Mouse (Mus musculus) spleen, adult 2 months (tissue): ENCODE measurements around the gene Trim56. TPM values are rescaled to one million over a fixed set of nuclear protein-coding genes. Genes with fewer than 3 reads are reported as not detected.

Experiments
- DNase-seq, 2 experiments: peaks; one replicate each; pipeline versions ENCODE4 v3.0.0 to v3.0.0-alpha.2; 2012 to 2021; ENCODE audit warnings: low spot score in 2 of 2, low read depth in 1 of 2
- H3K27ac ChIP-seq: fragments of 200-500 bp; 2 replicates; pipeline ENCODE4 v1.5.1; 2012; ENCODE audit warnings: low read length, inconsistent platforms; ENCODE audit not compliant: insufficient read depth
- H3K27me3 ChIP-seq: fragments of 200-500 bp; 2 replicates; pipeline ENCODE4 v1.6.1; 2012; ENCODE audit warnings: mild to moderate bottlenecking, moderate library complexity, low read length, inconsistent platforms; ENCODE audit not compliant: control insufficient read depth, insufficient read depth
- H3K36me3 ChIP-seq: fragments of 200-500 bp; 2 replicates; pipeline ENCODE4 v1.6.1; 2012; ENCODE audit warnings: mild to moderate bottlenecking, low read length, inconsistent platforms; ENCODE audit not compliant: control insufficient read depth, insufficient read depth
- H3K4me1 ChIP-seq: fragments of 200-500 bp; 2 replicates; pipeline ENCODE4 v1.6.1; 2011; ENCODE audit warnings: inconsistent platforms; ENCODE audit not compliant: control insufficient read depth, insufficient read depth, insufficient read length
- H3K4me3 ChIP-seq: fragments of 200-500 bp; 2 replicates; pipeline ENCODE4 v1.5.1; 2011; ENCODE audit warnings: mild to moderate bottlenecking, inconsistent platforms; ENCODE audit not compliant: insufficient read depth, insufficient read length; ENCODE audit errors: extremely low read depth
- CTCF ChIP-seq: fragments of 200-500 bp; IDR thresholded peaks from 2 replicates; pipeline ENCODE4 v1.5.1; 2011; ENCODE audit warnings: mild to moderate bottlenecking, inconsistent platforms; ENCODE audit not compliant: insufficient read depth, insufficient read length, insufficient replicate concordance; ENCODE audit errors: extremely low read depth
- POLR2A ChIP-seq: fragments of 200-500 bp; IDR thresholded peaks from 2 replicates; pipeline ENCODE4 v1.6.1; 2011; ENCODE audit warnings: low read depth, low read length, inconsistent platforms
- WGBS: fragments of 180-500 bp; shearing (Covaris S2); methylation state at CpG from one replicate; pipeline ENCODE4 v1.1.7; 2018; 5-methylcytosine and 5-hydroxymethylcytosine counted together
- polyA plus RNA-seq: library from polyadenylated mRNA; depleted of rRNA; stranded (reverse); fragments of >200 nt; gene quantifications from 2 replicates; pipeline ENCODE4 v1.2.3, GENCODE M21; 2012

Gene Trim56
- polyA plus RNA-seq, 1 experiment, result 26.6 TPM

DNA sequence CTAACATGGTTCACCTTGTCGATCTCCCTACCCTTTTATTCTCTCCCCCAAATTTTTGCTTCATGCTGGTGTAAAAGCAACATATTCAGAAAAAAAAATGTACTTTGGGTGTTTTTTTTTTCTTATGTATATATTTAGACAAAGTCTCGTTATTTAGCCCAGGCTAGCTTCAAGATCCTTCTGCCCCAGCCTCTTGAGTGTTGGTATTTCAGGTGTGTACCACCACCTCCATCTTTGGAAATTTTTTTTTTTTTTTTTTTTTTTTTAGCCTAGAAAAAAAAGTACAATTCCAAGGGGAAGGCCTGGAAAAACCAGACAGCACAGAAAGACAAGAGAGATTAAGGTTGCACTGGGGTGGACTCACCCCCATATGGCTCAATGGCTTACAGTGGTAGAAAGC is 978 bp upstream of the Trim56 start:
- peaks cover 23% of the 10 kb centered on the region for H3K36me3 ChIP-seq
- peak overlapping the region; percentile 90 for H3K27ac ChIP-seq
- H3K27me3 ChIP-seq, result no peaks in the 10 kb centered on the region
- H3K4me1 ChIP-seq, result peaks cover 8% of the 10 kb centered on the region; the same call in 1 of the 2 replicates
- no peak for DNase-seq
- no peak for TF ChIP-seq POLR2A
- no peak for TF ChIP-seq CTCF
- no peak overlapping the region for H3K4me3 ChIP-seq
- WGBS, result 67% methylated on average over 2 of the region's 2 CpGs

DNA sequence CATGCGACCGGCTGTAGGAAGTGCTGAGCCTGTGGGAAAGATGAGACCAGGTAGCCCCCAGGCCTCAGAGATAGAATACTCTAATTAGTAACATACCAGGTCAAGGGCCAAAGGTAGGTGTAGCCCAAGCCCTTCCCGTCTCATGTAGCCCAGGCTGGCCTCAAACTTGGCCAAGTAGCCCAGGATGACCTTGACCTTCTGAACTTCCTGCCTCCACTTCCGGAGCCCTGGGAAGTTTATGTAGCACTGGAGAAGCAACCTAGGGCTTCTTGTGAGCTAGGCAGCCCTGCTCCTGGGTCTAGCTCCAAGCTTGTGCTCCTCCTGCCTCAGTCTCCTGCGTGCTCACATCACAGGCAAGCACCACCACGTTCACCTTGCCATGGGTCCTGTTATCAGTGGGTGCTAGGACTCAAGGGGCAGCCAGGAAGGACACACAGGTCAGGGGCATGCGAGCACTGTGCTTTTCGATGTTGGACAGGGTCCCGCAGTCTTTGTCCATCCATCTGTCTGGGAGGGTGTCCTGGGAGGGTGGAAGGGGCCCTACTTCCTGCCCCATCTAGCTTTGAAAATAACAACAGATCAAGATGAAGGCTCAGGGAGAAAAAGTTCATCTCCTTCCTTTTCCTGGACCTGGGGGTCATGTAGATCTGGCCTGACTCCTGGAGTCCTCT is 983 bp downstream of the Trim56 start:
- TF ChIP-seq CTCF (no peak), POLR2A (no peak)
- H3K27me3 ChIP-seq, result no peaks in the 10 kb centered on the region
- peaks cover 23% of the 10 kb centered on the region for H3K36me3 ChIP-seq
- WGBS, result 61% methylated on average over 9 of the region's 9 CpGs
- DNase-seq, result no peak
- H3K4me1 ChIP-seq, result peaks cover 8% of the 10 kb centered on the region; the same call in 1 of the 2 replicates
- peak overlapping the region; percentile 84 for H3K4me3 ChIP-seq
- peak overlapping the region; percentile 10; the same call in 1 of the 2 replicates for H3K27ac ChIP-seq

DNA sequence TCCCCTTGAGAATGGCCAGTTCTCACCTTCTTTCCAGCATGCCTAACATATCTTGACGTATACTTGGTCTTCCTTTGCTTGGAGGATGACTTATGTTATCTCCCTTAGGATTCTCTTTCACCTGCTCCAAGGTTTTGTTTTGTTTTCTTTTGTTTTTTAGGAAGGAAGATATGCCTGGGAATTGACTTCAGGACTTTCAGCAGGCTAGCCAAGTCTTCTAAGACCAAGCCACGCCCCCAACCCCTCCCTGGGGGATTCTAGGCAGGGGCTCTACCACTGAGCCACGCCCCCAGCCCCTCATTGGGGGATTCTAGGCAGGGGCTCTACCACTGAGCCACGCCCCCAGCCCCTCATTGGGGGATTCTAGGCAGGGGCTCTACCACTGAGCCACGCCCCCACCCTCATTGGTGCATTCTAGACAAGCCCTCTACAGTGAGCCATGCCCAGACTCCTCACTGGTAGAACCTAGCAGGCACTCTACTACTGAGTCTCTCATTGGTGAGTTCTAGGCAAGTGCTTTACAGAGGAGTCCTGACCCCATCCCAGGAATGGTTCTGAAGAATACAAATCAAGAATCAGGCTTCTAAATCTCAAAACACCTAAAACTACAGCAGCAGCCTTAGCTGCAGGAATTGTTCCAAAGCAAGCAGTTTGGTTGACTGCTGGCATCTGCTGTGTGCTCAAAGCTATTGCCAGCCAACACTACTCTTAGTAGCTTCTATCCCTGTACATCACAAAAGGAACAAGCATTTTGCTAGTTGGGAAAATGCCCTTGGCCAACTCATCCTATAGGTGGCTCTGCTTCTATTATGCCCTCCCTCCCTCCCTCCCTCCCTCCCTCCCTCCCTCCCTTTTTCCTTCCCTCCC is 4.2 kb downstream of the Trim56 start:
- WGBS, result 92% methylated on average over 5 of the region's 5 CpGs
- TF ChIP-seq CTCF (no peak), POLR2A (no peak)

DNA sequence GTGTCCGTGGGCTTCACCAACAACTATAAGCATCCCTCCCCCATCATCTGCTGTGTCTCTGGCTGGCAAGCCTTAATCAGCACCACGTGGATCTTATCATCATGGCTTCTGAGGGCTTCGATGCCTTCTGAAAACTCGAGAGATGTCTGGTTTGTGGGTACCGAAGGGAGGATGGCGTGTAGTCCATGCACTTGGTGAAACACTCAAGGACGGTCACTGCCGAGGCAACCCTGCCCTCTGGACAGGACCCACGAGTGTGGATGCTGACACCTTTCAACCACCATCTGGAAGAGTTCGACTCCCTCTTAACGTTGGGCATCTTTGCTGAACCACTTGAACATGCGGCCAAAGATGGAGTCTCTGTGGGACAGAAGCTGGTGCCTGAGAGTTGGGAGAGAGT is 5.1 kb downstream of the Trim56 start:
- no peaks in the 10 kb centered on the region for H3K27me3 ChIP-seq
- H3K27ac ChIP-seq, result no peak overlapping the region
- peaks cover 5% of the 10 kb centered on the region; the same call in 1 of the 2 replicates for H3K4me1 ChIP-seq
- H3K4me3 ChIP-seq, result no peak overlapping the region
- H3K36me3 ChIP-seq, result peaks cover 23% of the 10 kb centered on the region
- DNase-seq, result no peak
- 95% methylated on average over 12 of the region's 12 CpGs for WGBS
- TF ChIP-seq POLR2A (no peak), CTCF (no peak)

More for the DNA sequence above, 4.2 kb downstream of the Trim56 start:
- Histone ChIP-seq H3K4me3 (no peak overlapping the region), H3K27ac (no peak overlapping the region), H3K27me3 (no peaks in the 10 kb centered on the region), H3K36me3 (peaks cover 23% of the 10 kb centered on the region), H3K4me1 (peaks cover 8% of the 10 kb centered on the region; the same call in 1 of the 2 replicates)
- no peak for DNase-seq

DNA sequence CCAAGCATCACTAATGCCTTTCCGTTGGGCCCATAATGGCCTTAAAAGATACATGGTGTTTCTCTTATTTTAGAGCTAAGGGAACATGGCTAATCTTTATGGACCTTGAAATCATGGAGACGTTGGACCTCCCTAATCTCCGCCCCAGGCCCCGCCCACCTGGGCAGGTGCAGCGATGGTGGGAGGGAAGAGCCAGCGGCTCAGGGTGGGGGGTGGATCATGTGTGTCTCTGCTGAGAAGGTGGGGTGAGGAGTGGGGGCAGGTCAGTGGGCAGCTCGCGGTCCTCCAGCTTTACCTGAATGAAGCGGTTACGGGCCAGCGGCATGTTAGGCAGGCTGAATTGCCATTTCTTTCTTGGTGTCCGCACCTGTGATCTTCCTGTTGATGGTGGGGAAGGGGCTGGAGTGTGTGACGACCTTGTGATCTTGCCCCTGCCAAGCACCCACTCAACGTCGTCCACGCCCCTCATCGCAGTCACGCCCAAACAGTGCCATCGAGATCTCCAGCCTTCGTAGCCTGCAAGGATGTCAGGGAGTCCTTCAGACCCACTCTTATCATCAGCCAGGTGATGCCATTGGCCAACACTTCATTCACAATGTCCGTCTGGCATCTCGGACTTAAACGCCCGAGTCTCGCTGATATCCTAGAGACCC is 5.9 kb downstream of the Trim56 start:
- Histone ChIP-seq H3K4me3 (no peak overlapping the region), H3K4me1 (peaks cover 3% of the 10 kb centered on the region; the same call in 1 of the 2 replicates), H3K27me3 (no peaks in the 10 kb centered on the region), H3K27ac (no peak overlapping the region), H3K36me3 (peaks cover 23% of the 10 kb centered on the region)
- TF ChIP-seq CTCF, result no peak
- no peak for TF ChIP-seq POLR2A
- no peak for DNase-seq
- WGBS, result 89% methylated on average over 25 of the region's 25 CpGs

DNA sequence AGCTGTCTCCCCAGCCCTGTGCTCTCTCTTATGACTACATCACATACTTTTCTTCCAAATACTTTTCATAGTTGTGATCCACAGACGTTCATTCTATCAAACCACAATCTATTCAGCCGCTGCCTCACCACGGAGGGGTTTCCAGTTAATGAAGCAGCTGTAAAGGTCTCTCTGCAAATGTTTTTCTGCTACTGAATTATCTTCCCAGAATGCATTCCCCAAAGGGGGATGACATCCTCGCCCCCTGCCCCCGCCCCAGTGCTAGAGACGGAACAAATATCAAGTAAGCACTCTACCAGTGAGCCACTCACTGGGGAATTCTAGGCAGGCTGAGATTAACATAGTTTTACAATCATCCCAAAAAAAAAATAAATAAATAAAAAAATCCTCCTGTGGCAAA is 7.9 kb downstream of the Trim56 start:
- WGBS, result 76% methylated on average over 6 of the region's 6 CpGs
- 0 out of 2 replicates have a peak, but pooled peaks cover 2% of the 10 kb centered on the region for H3K4me1 ChIP-seq
- peaks cover 7% of the 10 kb centered on the region for H3K36me3 ChIP-seq

More for the DNA sequence above, 7.9 kb downstream of the Trim56 start:
- Histone ChIP-seq H3K4me3 (no peak overlapping the region), H3K27ac (no peak overlapping the region), H3K27me3 (no peaks in the 10 kb centered on the region)
- no peak for TF ChIP-seq POLR2A
- TF ChIP-seq CTCF, result no peak
- DNase-seq, result no peak
